Mouse (Mus musculus) olfactory bulb, adult 2 months (tissue): ENCODE measurements around the gene Sox5.

ENCODE experiments used
- CTCF ChIP-seq: fragments of 200-500 bp; IDR thresholded peaks from 2 replicates; pipeline ENCODE4 v1.5.1; 2012; ENCODE audit warnings: low read depth, mild to moderate bottlenecking, low read length, moderate library complexity; ENCODE audit not compliant: insufficient read depth
- POLR2A ChIP-seq: fragments of 200-500 bp; IDR thresholded peaks from 2 replicates; pipeline ENCODE4 v1.6.1; 2012; ENCODE audit warnings: mild to moderate bottlenecking, low read depth, low read length, moderate library complexity; ENCODE audit not compliant: insufficient read depth

DNA sequence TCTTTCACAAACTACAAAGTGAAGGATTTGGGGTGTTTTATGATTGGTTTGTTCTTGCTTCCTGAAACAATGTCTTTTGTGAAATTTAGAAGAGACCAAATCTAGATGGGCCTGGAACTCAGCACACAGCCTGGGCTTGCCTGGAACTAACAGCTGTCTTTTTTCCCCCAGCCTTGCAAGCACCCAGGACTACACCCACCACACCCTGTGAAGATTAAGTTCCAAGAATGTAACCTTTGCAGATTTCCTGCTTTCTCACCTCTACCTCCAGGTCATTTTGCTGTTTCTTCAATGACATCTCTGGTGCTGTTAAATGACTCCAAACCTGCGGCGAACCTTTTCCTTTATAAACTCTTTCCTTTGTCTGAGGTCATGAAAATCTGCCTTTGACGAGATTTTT is 455.0 kb downstream of the Sox5 start:
- TF ChIP-seq POLR2A, result no peak
- no peak for TF ChIP-seq CTCF
